Mouse (Mus musculus): Measurements from ENCODE around the gene Wdfy4. TPM values are rescaled to one million over a fixed set of nuclear protein-coding genes. Genes with fewer than 3 reads are reported as not detected.

Gene Wdfy4
- total RNA-seq, 2 experiments from 2014 or later: 0.43 to 0.87 TPM

GRCm38 (mm10) chr14:32986659-32987058 lies 198.6 kb downstream of the Wdfy4 start:
- no peak for DNase-seq (ENCODE audit: low spot score)

GRCm38 (mm10) chr14:32984176-32984738 lies 201.1 kb downstream of the Wdfy4 start:
- peak; percentile 23 for DNase-seq (ENCODE audit: low spot score)

GRCm38 (mm10) chr14:32970700-32971099 lies 214.6 kb downstream of the Wdfy4 start:
- DNase-seq (ENCODE audit: low spot score): no peak

GRCm38 (mm10) chr14:32964742-32965141 lies 220.6 kb downstream of the Wdfy4 start:
- DNase-seq (ENCODE audit: low spot score): no peak

- DNase-seq (ENCODE audit: low spot score): peak; percentile 64
Measured at GRCm38 (mm10) chr14:32960481-32960880, 224.8 kb downstream of the Wdfy4 start.

GRCm38 (mm10) chr14:32958671-32959070 lies 226.6 kb downstream of the Wdfy4 start:
- DNase-seq (ENCODE audit: low spot score): no peak

- DNase-seq (ENCODE audit: low spot score): peak; percentile 19
Measured at GRCm38 (mm10) chr14:32956486-32956885, 228.8 kb downstream of the Wdfy4 start.

- peak; percentile 51 for DNase-seq (ENCODE audit: low spot score)
Measured at GRCm38 (mm10) chr14:32950312-32951301, 234.7 kb downstream of the Wdfy4 start.

- DNase-seq (ENCODE audit: low spot score): peak; percentile 64
Measured at GRCm38 (mm10) chr14:32947512-32947911, 237.8 kb downstream of the Wdfy4 start.

- DNase-seq (ENCODE audit: low spot score): no peak
Measured at GRCm38 (mm10) chr14:32939217-32939616, 246.1 kb downstream of the Wdfy4 start.

GRCm38 (mm10) chr14:32934064-32934463 lies 251.2 kb downstream of the Wdfy4 start:
- DNase-seq (ENCODE audit: low spot score): no peak

- no peak for DNase-seq (ENCODE audit: low spot score)
Measured at GRCm38 (mm10) chr14:32932220-32932619, 253.1 kb downstream of the Wdfy4 start.

- DNase-seq (ENCODE audit: low spot score): no peak
Measured at GRCm38 (mm10) chr14:32931709-32932108, 253.6 kb downstream of the Wdfy4 start.

GRCm38 (mm10) chr14:32923871-32924270 lies 261.4 kb downstream of the Wdfy4 start:
- DNase-seq (ENCODE audit: low spot score): no peak

GRCm38 (mm10) chr14:32917919-32918318 lies 267.4 kb downstream of the Wdfy4 start:
- DNase-seq (ENCODE audit: low spot score): no peak

- DNase-seq (ENCODE audit: low spot score): no peak
Measured at GRCm38 (mm10) chr14:32915360-32915759, 269.9 kb downstream of the Wdfy4 start.

GRCm38 (mm10) chr14:32911187-32911586 lies 274.1 kb downstream of the Wdfy4 start:
- no peak for DNase-seq (ENCODE audit: low spot score)

Other genes with a start within 250 kb of the Wdfy4 start
- gene Lrrc18, start 194.1 kb downstream of the Wdfy4 start, total RNA-seq (2021): not detected
- 1 to 10 TPM in 1 of 2 experiments, under 1 TPM in 1; 0.41 to 1.3 TPM for gene Arhgap22, start 28.5 kb upstream of the Wdfy4 start, total RNA-seq (2021)